Comparison of ENCODE assay signal across 9 mouse cellular contexts in genomic region chr2:163480191-163480825, GRCm38 (mm10). TPM values are rescaled to one million over a fixed set of nuclear protein-coding genes. Genes with fewer than 3 reads are reported as not detected.
DNase-seq lines count a peak whose midpoint lies in the region; ATAC-seq and TF ChIP-seq lines count a peak whose summit lies in the region.
"Had no signal": no experiment of that assay in that cellular context is flagged by ENCODE, and none has a peak within 500 bp of the region (broad histone marks: within the 10 kb centered on the region; RNA-seq: fewer than 3 reads in every experiment).

No protein-coding gene starts in this region.

- H3K4me1 ChIP-seq in kidney, embryonic 14.5 days (ENCODE audit: control insufficient read depth, insufficient read depth, low read length): peaks cover 5% of the 10 kb centered on the region

- POLR2A ChIA-PET in Patski (lab: Charles Lee): no interaction called here

- peaks cover 8% of the 10 kb centered on the region for H3K27me3 ChIP-seq in kidney, embryonic 14.5 days (ENCODE audit: control insufficient read depth, insufficient read depth, low read length)
- H3K27me3 ChIP-seq in Patski: peaks cover 3% of the 10 kb centered on the region

- DNase-seq in kidney, adult 11 months: peak; percentile 26
- DNase-seq in Patski (ENCODE audit: low read depth, low spot score): no peak
- peak; percentile 14 for DNase-seq in lung, postnatal 25 days (ENCODE audit: low spot score)
- DNase-seq in right cerebral cortex, postnatal 36 days (ENCODE audit: low spot score in 2 of 2): no peak
- DNase-seq in frontal cortex, postnatal 25 days (ENCODE audit: low spot score in 2 of 2): no peak
- DNase-seq in spleen, adult 18-20 months: no peak

- WGBS in kidney, embryonic 14.5 days: 52% methylated on average over 18 of the region's 18 CpGs

- H3K9ac ChIP-seq in kidney, embryonic 14.5 days (ENCODE audit: low read depth, low read length): no peak overlapping the region
- H3K9ac ChIP-seq: forebrain, embryonic 12.5 days had no signal

- H3K4me2 ChIP-seq in kidney, embryonic 14.5 days (replicated peaks; ENCODE audit: low read depth, low read length): no peak overlapping the region; the same call in 1 of the 2 replicates
- H3K4me2 ChIP-seq: forebrain, embryonic 12.5 days had no signal

- peak; percentile 27 for TF ChIP-seq CTCF in Patski (IDR thresholded peaks at IDR 0.05)

- CTCF ChIA-PET in Patski (lab: Charles Lee): interaction anchor here (1.2 to 1.8 kb wide), 4 partner anchors 8 to 59 kb away, joined by 3 to 5 read pairs (median 4); partner anchors contain the start of gene Fitm2

- H3K27ac ChIP-seq in kidney, embryonic 14.5 days (ENCODE audit: low read depth, low read length): no peak overlapping the region
- H3K27ac ChIP-seq: forebrain, embryonic 12.5 days had no signal

- no peaks in the 10 kb centered on the region for H3K9me3 ChIP-seq in kidney, embryonic 14.5 days (ENCODE audit: control insufficient read depth, low read length)
- H3K9me3 ChIP-seq: forebrain, embryonic 12.5 days had no signal

- H3K4me3 ChIP-seq in kidney, embryonic 14.5 days (ENCODE audit: low read length): no peak overlapping the region
- H3K4me3 ChIP-seq: forebrain, embryonic 12.5 days had no signal

- in situ Hi-C loops in Patski (cut with MboI; ENCODE audit: low pct_unique_long_range_greater_than_20kb): no loop called here

- no peaks in the 10 kb centered on the region for H3K36me3 ChIP-seq in kidney, embryonic 14.5 days (ENCODE audit: control insufficient read depth, insufficient read depth, low read length)
- H3K36me3 ChIP-seq: forebrain, embryonic 12.5 days had no signal

- ATAC-seq in kidney, embryonic 14.5 days (ENCODE audit: low FRiP score, low TSS enrichment): no peak
- ATAC-seq in Patski: no peak
- ATAC-seq in granulocyte monocyte progenitor cell, adult 5-6 weeks (replicated peaks; ENCODE audit: poor library complexity, severe bottlenecking): peak; percentile 37; the same call in 1 of the 2 replicates

RNA-seq across cellular contexts. Expression of gene Fitm2, which starts 7.9 kb away (rescaled TPM):
- polyA plus RNA-seq in kidney, embryonic 14.5 days (2014; fragmentation: Nextera tagmentation; extraction: Ambion mirVana): 5.0 and 9.3 TPM in 2 replicates
- polyA plus RNA-seq in Patski (2021): 11.7 TPM
- total RNA-seq in granulocyte monocyte progenitor cell, adult 5-6 weeks (2014; fragmentation: Nextera tagmentation): 2.7 and 2.9 TPM in 2 replicates
- 5.4 and 6.0 TPM in 2 replicates for total RNA-seq in granulocyte monocyte progenitor cell, adult 5-6 weeks (2017)

RNA-seq across cellular contexts. Expression of gene R3hdml, which starts 11.8 kb away (rescaled TPM):
- polyA plus RNA-seq in kidney, embryonic 14.5 days (2014; fragmentation: Nextera tagmentation; extraction: Ambion mirVana): 26.3 and 29.5 TPM in 2 replicates
- polyA plus RNA-seq in Patski (2021): not detected
- total RNA-seq in granulocyte monocyte progenitor cell, adult 5-6 weeks (2014; fragmentation: Nextera tagmentation): not detected in 2 replicates
- total RNA-seq in granulocyte monocyte progenitor cell, adult 5-6 weeks (2017): not detected in 2 replicates
- polyA plus RNA-seq: forebrain, embryonic 12.5 days had no signal

RNA-seq across cellular contexts. Expression of gene Hnf4a, which starts 26.3 kb away (rescaled TPM):
- 6.0 and 10.7 TPM in 2 replicates for polyA plus RNA-seq in kidney, embryonic 14.5 days (2014; fragmentation: Nextera tagmentation; extraction: Ambion mirVana)
- 0.19 TPM for polyA plus RNA-seq in Patski (2021)
- total RNA-seq in granulocyte monocyte progenitor cell, adult 5-6 weeks (2014; fragmentation: Nextera tagmentation): 0.37 and 1.6 TPM in 2 replicates
- total RNA-seq in granulocyte monocyte progenitor cell, adult 5-6 weeks (2017): 0.15 and 0.30 TPM in 2 replicates
- polyA plus RNA-seq: forebrain, embryonic 12.5 days had no signal

RNA-seq across cellular contexts. Expression of gene Gdap1l1, which starts 42.0 kb away (rescaled TPM):
- polyA plus RNA-seq in kidney, embryonic 14.5 days (2014; fragmentation: Nextera tagmentation; extraction: Ambion mirVana): 0.41 and 0.74 TPM in 2 replicates
- polyA plus RNA-seq in Patski (2021): 0.21 TPM
- not detected in 2 replicates for total RNA-seq in granulocyte monocyte progenitor cell, adult 5-6 weeks (2014; fragmentation: Nextera tagmentation)
- not detected in 2 replicates for total RNA-seq in granulocyte monocyte progenitor cell, adult 5-6 weeks (2017)

RNA-seq across cellular contexts. Expression of gene Oser1, which starts 55.8 kb away (rescaled TPM):
- polyA plus RNA-seq in kidney, embryonic 14.5 days (2014; fragmentation: Nextera tagmentation; extraction: Ambion mirVana): 74.4 and 93.3 TPM in 2 replicates
- 39.0 TPM for polyA plus RNA-seq in Patski (2021)
- total RNA-seq in granulocyte monocyte progenitor cell, adult 5-6 weeks (2014; fragmentation: Nextera tagmentation): 76.0 and 92.9 TPM in 2 replicates
- 91.0 and 101 TPM in 2 replicates for total RNA-seq in granulocyte monocyte progenitor cell, adult 5-6 weeks (2017)

Comparison
In these comparisons a context has a peak if more than half of its experiments do, and no peak if none do; other contexts are left out.
1. DNase-seq: peak in kidney, adult 11 months (single experiment) and lung, postnatal 25 days (single experiment); none in Patski (single experiment), right cerebral cortex, postnatal 36 days (0 of 2), frontal cortex, postnatal 25 days (0 of 2) and spleen, adult 18-20 months (0 of 2).
2. RNA of gene R3hdml, which starts 11.8 kb away (polyA plus RNA-seq): 26.3 to 29.5 TPM in kidney, embryonic 14.5 days; not detected in Patski (single experiment); every median in the first group is over 10 times any median in the second.